Mouse (Mus musculus) forebrain, embryonic 12.5 days (tissue): Measurements from ENCODE around the gene D17Wsu92e. TPM values are rescaled to one million over a fixed set of nuclear protein-coding genes. Genes with fewer than 3 reads are reported as not detected.
A peak's percentile ranks its signal among the peaks of the same experiment; 100 is the strongest.

Experiments used
- ATAC-seq: fragments of 200-750 bp; cut with Nextera tagmentation; 2 replicates; pipeline ENCODE4 v1.8.0; 2017; ENCODE audit warnings: moderate TSS enrichment; ENCODE audit not compliant: low FRiP score
- H3K27ac ChIP-seq: fragments of 300-500 bp; sonication (generic); 2 replicates; pipeline ENCODE4 v1.5.1; 2016; ENCODE audit warnings: mild to moderate bottlenecking
- H3K27me3 ChIP-seq: fragments of 300-500 bp; sonication (generic); 2 replicates; pipeline ENCODE4 v1.6.1; 2016; ENCODE audit warnings: mild to moderate bottlenecking
- H3K36me3 ChIP-seq: fragments of 300-500 bp; sonication (generic); replicated peaks from 2 replicates; pipeline ENCODE4 v1.6.1; 2016; ENCODE audit warnings: mild to moderate bottlenecking
- H3K4me1 ChIP-seq: fragments of 300-500 bp; sonication (generic); 2 replicates; pipeline ENCODE4 v1.6.1; 2016
- H3K4me2 ChIP-seq: fragments of 300-500 bp; sonication (generic); 2 replicates; pipeline ENCODE4 v1.6.1; 2016; ENCODE audit warnings: mild to moderate bottlenecking, moderate library complexity
- H3K4me3 ChIP-seq: fragments of 300-500 bp; sonication (generic); replicated peaks from 2 replicates; pipeline ENCODE4 v1.5.1; 2016; ENCODE audit warnings: mild to moderate bottlenecking
- H3K9ac ChIP-seq: fragments of 300-500 bp; sonication (generic); 2 replicates; pipeline ENCODE4 v1.6.1; 2016; ENCODE audit warnings: mild to moderate bottlenecking
- H3K9me3 ChIP-seq: fragments of 300-500 bp; sonication (generic); 2 replicates; pipeline ENCODE4 v1.6.1; 2016
- WGBS: fragments of 180-500 bp; shearing (Covaris S2); methylation state at CpG from one replicate; pipeline ENCODE4 v1.1.7; 2016; 5-methylcytosine and 5-hydroxymethylcytosine counted together
- polyA plus RNA-seq: library from polyadenylated mRNA; unstranded; fragments of >200 nt; fragmentation: Nextera tagmentation; extraction: Ambion mirVana; gene quantifications from 2 replicates; pipeline ENCODE4 v1.2.1, GENCODE M21; 2016

Gene D17Wsu92e
- polyA plus RNA-seq, 1 experiment from 2014 or later: 11.4 TPM

GRCm38 (mm10) chr17:27819011-27819410 lies 1.4 kb downstream of the D17Wsu92e start:
- WGBS: 24% methylated on average over 7 of the region's 7 CpGs

GRCm38 (mm10) chr17:27814606-27815005 lies 5.8 kb downstream of the D17Wsu92e start:
- Histone ChIP-seq H3K9me3 (no peaks in the 10 kb centered on the region), H3K27ac (no peak overlapping the region), H3K4me3 (no peak overlapping the region), H3K36me3 (no peaks in the 10 kb centered on the region), H3K9ac (no peak overlapping the region), H3K4me2 (no peak overlapping the region), H3K4me1 (peaks cover 23% of the 10 kb centered on the region), H3K27me3 (no peaks in the 10 kb centered on the region)
- ATAC-seq: no peak

More at GRCm38 (mm10) chr17:27819011-27819410, 1.4 kb downstream of the D17Wsu92e start:
- H3K4me1 ChIP-seq: peaks cover 27% of the 10 kb centered on the region
- no peak for ATAC-seq
- H3K27ac ChIP-seq: no peak overlapping the region
- peak overlapping the region; percentile 77 for H3K4me2 ChIP-seq
- H3K9ac ChIP-seq: peak overlapping the region; percentile 95
- no peaks in the 10 kb centered on the region for H3K9me3 ChIP-seq
- H3K36me3 ChIP-seq: no peaks in the 10 kb centered on the region
- H3K4me3 ChIP-seq: peak overlapping the region; percentile 98
- no peaks in the 10 kb centered on the region for H3K27me3 ChIP-seq

GRCm38 (mm10) chr17:27811980-27812379 lies 8.5 kb downstream of the D17Wsu92e start:
- Histone ChIP-seq H3K36me3 (no peaks in the 10 kb centered on the region), H3K27me3 (no peaks in the 10 kb centered on the region), H3K4me2 (no peak overlapping the region), H3K9me3 (no peaks in the 10 kb centered on the region), H3K4me3 (no peak overlapping the region), H3K27ac (no peak overlapping the region), H3K9ac (no peak overlapping the region), H3K4me1 (0 out of 2 replicates have a peak, but pooled peaks cover 4% of the 10 kb centered on the region)
- WGBS: 80% methylated on average over 3 of the region's 3 CpGs
- ATAC-seq: no peak

DNA sequence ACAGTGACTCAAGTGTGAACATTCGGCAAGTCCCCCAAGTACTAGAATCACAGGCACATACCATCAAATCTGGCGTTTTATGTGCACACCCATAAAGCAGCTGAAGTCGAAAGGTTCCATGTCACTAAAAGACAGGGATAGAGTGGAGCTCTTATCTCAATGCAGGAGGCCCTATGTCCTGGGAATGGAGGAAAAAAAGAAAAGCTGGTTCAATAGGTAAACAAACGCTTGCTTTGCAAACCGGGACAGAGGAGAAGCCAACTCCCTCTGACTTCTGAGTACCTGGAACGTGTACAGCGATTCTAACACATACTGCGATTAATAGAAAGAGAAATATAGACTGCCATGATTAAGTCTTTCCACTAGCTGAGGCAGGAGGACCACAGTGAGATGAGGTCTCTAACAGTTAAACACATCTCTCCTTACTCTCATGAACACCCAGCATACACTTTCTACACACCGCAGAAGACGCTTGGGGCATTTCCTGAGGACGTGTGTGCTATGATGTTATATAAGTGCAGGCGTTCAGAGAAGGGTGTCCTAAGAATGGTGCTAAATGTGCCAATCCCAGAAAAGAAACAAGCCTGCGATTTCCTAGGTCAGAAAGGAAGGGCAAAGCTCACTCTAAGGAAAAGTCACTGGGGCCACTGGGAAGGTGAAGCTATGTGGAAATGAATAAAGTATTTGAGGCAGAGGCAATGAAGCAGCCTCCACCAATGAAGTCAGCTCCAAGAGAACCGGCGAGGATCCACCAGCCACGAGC lies 9.7 kb downstream of the D17Wsu92e start:
- 92% methylated on average over 16 of the region's 16 CpGs for WGBS
- Histone ChIP-seq H3K36me3 (no peaks in the 10 kb centered on the region), H3K4me2 (no peak overlapping the region), H3K27me3 (no peaks in the 10 kb centered on the region), H3K27ac (no peak overlapping the region), H3K4me1 (peaks cover 4% of the 10 kb centered on the region; the same call in 1 of the 2 replicates), H3K4me3 (no peak overlapping the region), H3K9me3 (no peaks in the 10 kb centered on the region), H3K9ac (no peak overlapping the region)
- no peak for ATAC-seq

DNA sequence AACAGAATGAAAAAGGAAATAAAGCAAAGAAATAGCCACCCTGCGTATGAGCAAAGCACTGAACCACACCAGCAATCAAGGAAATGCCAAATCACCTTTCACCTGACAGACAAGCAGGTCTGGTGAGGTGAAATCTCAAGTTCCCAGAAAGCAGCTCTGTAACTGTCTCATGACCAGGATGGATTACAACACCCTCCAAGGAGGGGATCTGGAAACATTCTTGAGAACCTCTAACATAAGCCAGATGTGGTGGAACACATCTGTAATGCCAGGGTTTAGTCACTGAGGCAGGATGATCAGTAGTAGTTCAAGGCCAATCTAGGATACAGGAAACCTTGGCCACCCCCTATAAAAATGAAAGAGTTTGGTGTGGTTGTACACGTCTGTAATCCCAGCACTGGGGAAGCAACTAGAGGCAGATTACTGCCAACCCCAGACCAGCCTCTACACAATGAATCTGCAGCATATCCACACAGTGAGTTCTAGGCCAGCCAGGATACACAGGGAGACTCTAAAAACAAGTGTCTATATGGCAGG lies 12.8 kb downstream of the D17Wsu92e start:
- Histone ChIP-seq H3K27me3 (no peaks in the 10 kb centered on the region), H3K36me3 (no peaks in the 10 kb centered on the region), H3K27ac (no peak overlapping the region), H3K4me3 (no peak overlapping the region), H3K4me1 (peaks cover 7% of the 10 kb centered on the region; the same call in 1 of the 2 replicates), H3K4me2 (no peak overlapping the region), H3K9ac (no peak overlapping the region), H3K9me3 (no peaks in the 10 kb centered on the region)
- no peak for ATAC-seq
- 83% methylated on average over 2 of the region's 2 CpGs for WGBS

GRCm38 (mm10) chr17:27804803-27805770 lies 15.4 kb downstream of the D17Wsu92e start:
- Histone ChIP-seq H3K36me3 (no peaks in the 10 kb centered on the region), H3K4me2 (no peak overlapping the region), H3K27me3 (no peaks in the 10 kb centered on the region), H3K9me3 (no peaks in the 10 kb centered on the region), H3K4me3 (no peak overlapping the region), H3K4me1 (peaks cover 10% of the 10 kb centered on the region), H3K27ac (no peak overlapping the region), H3K9ac (no peak overlapping the region)
- 86% methylated on average over 10 of the region's 10 CpGs for WGBS
- no peak for ATAC-seq

DNA sequence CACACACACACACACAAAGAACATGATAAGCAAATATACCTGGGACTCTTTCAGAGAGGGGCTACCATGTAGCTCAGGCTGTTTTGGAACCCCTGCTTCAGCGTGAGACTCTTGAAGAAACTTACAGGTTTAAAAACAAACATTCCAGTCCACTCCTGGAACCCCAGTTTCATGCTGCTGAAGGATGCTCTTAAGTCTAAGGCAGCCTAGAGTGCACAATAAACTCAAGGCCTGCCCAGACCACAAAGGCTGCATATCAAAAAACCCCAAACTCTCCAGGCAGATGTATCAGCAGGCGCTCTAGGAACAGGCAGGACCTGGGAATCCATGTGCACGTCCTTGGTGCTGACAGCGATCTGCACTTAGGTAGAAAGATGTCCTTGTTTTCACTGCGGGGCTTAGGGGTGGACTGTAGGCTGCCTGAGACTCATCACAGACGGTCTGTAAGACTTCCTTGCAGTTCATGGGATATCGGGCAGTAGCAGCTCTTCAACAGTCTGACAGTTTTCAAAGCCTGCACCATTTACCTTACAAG lies 16.2 kb downstream of the D17Wsu92e start:
- no peaks in the 10 kb centered on the region for H3K27me3 ChIP-seq
- 90% methylated on average over 7 of the region's 7 CpGs for WGBS

GRCm38 (mm10) chr17:27803752-27804151 lies 16.7 kb downstream of the D17Wsu92e start:
- H3K4me3 ChIP-seq: no peak overlapping the region
- H3K9ac ChIP-seq: no peak overlapping the region
- no peak overlapping the region for H3K4me2 ChIP-seq
- H3K4me1 ChIP-seq: peaks cover 15% of the 10 kb centered on the region
- H3K27ac ChIP-seq: no peak overlapping the region
- ATAC-seq: no peak
- 81% methylated on average over 4 of the region's 4 CpGs for WGBS
- no peaks in the 10 kb centered on the region for H3K36me3 ChIP-seq
- H3K9me3 ChIP-seq: no peaks in the 10 kb centered on the region
- H3K27me3 ChIP-seq: no peaks in the 10 kb centered on the region

More for the DNA sequence above, 16.2 kb downstream of the D17Wsu92e start:
- no peak for ATAC-seq
- H3K4me1 ChIP-seq: peaks cover 15% of the 10 kb centered on the region
- no peaks in the 10 kb centered on the region for H3K36me3 ChIP-seq
- H3K9ac ChIP-seq: no peak overlapping the region
- H3K4me3 ChIP-seq: no peak overlapping the region
- no peak overlapping the region for H3K27ac ChIP-seq
- H3K4me2 ChIP-seq: no peak overlapping the region
- H3K9me3 ChIP-seq: no peaks in the 10 kb centered on the region

GRCm38 (mm10) chr17:27800710-27801648 lies 19.5 kb downstream of the D17Wsu92e start:
- H3K9me3 ChIP-seq: no peaks in the 10 kb centered on the region
- no peak overlapping the region for H3K4me3 ChIP-seq
- H3K36me3 ChIP-seq: no peaks in the 10 kb centered on the region
- no peak for ATAC-seq
- H3K4me1 ChIP-seq: peaks cover 41% of the 10 kb centered on the region
- WGBS: 88% methylated on average over 9 of the region's 9 CpGs
- H3K27ac ChIP-seq: no peak overlapping the region
- H3K4me2 ChIP-seq: no peak overlapping the region
- no peak overlapping the region for H3K9ac ChIP-seq
- no peaks in the 10 kb centered on the region for H3K27me3 ChIP-seq

DNA sequence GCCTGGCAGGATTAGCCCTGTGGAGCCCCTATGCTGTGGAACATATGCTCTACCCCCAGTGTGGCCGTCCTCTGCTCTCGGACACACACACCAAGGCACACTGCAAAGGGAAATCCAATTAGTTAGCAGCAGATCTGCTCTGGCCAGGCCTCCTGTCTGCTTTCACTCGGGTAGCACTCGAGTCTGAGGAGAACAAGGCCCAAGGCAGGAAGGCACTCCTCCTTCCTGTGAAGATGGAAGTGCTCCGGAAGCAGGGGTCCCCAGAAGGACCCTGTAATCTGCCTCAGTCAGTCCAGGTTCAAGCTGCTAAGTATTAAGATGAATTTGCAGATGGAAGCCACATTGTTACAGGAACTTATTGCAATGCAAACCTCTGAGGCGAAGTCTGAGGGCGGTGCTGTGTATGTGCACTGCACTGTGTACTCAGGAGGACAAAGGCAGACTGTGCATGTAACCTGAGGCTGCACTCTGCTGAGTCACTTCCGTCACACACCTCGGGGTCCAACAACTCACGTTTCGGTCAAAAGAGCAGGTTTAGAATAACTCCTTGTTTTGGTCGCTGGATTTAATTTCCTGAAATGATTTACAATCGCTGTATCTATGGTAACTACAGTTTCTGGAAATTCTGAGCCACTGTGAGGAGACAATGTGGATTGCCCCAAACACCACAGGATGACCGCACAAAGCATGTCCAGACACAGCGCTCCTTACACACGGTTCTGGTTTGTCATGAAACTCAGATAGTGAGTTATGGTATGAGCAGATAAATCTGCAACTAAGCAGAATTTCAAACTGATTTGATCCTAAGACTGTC lies 20.5 kb downstream of the D17Wsu92e start:
- Histone ChIP-seq H3K27ac (peak overlapping the region; percentile 85), H3K4me1 (peaks cover 45% of the 10 kb centered on the region), H3K9ac (peak overlapping the region; percentile 36; the same call in 1 of the 2 replicates), H3K9me3 (no peaks in the 10 kb centered on the region), H3K4me3 (no peak overlapping the region), H3K27me3 (no peaks in the 10 kb centered on the region), H3K36me3 (no peaks in the 10 kb centered on the region), H3K4me2 (no peak overlapping the region; the same call in 1 of the 2 replicates)
- ATAC-seq: no peak
- 63% methylated on average over 16 of the region's 16 CpGs for WGBS
